Mouse (Mus musculus): ENCODE data around the gene Cabcoco1.

DNA sequence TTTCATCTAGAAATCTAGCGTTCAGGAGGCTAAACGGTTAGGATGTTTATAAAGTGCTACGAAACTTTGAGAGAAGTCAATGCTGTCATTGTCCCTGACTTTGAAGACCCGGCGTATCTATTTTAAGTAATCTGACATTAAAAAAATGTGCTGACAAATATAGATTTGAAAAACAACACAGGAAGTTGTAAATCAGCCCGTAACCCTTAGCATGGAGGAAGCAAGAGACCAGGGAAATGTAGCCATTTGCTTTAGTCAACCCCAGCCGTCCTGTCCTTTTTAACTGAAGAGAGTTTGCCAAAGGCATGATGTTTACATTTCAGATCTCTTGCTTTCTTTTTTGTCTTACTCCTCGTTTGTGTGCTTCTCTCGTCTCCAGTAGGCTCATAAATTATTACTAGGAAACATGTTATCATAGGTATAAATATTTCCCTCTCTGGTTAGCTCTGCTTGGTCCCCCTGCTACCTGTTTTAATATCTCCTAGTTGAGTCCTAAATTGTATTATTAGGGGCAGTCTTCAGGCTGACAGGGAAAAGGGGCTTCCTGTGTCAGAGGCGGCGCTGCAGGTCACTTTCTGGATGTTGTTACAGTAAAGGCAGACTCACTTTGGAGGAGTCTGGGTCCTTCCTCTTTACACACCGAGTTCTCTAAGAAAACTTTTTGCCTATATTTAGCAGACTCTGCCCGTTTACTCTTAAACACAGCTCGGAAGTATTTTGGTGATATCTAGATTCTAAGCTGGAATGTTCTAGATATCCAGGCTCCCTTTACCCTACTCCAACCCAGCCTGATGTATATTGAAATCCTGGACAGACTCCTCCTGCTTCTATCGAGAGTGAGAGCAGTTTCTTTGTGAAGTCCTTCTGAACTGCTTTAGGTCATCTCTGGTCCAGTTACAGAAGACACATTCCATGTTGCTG, 95.6 kb downstream of the Cabcoco1 start:
- TF ChIP-seq CTCF (IDR thresholded peaks at IDR 0.05; ENCODE audit: low read depth, low read length): no peak
- TF ChIP-seq POLR2A (IDR thresholded peaks at IDR 0.05; ENCODE audit: extremely low read depth, insufficient read depth, low read length): no peak

Measured in liver, adult 2 months (tissue).